Mouse (Mus musculus) yolk sac, embryonic 10.5 days (tissue): ENCODE measurements around the gene Myh3.

Experiments
- DNase-seq: peaks from one replicate; pipeline ENCODE4 v3.0.0-alpha.2; 2017; ENCODE audit warnings: low spot score

The Myh3 gene

DNA sequence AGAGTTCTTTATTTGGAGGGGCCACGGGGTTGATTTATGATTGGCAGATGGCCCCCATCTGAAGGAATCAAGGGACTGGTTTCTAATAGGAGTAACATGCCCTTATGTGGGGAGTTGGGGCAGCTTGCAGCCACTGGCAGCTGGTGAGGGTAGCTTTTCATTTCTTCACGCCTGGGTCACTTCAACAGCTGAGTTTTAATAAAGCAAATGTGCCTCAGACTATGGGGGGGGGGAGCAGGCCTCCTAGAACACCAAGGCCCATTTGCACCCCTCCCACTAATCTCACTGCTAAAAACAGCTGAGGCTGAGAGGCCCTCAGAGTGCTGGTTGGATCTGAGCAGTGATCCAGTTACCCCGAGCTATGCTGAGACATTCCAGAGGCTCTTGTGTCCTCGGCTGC, 27.6 kb downstream of the Myh3 start:
- no peak for DNase-seq

DNA sequence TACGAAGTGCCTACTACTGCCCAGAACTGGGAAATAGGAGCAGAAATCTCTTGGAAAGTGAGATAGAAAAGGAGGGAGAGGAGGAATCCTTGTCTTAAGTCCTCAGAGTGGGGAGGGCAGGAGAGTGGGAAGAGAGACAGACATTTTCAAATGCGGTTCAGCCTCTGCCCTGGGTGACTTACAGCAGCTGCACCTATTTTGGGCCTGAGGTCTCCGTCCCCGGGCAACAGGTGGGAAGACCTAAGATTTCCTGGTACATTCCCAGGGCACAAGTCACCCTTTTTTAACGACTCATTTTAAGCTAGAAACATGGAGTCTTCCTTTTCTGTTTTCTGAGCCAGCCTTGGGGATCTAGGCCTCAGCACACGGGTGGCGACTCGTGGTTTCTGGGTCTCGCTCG, 28.9 kb downstream of the Myh3 start:
- DNase-seq: no peak

DNA sequence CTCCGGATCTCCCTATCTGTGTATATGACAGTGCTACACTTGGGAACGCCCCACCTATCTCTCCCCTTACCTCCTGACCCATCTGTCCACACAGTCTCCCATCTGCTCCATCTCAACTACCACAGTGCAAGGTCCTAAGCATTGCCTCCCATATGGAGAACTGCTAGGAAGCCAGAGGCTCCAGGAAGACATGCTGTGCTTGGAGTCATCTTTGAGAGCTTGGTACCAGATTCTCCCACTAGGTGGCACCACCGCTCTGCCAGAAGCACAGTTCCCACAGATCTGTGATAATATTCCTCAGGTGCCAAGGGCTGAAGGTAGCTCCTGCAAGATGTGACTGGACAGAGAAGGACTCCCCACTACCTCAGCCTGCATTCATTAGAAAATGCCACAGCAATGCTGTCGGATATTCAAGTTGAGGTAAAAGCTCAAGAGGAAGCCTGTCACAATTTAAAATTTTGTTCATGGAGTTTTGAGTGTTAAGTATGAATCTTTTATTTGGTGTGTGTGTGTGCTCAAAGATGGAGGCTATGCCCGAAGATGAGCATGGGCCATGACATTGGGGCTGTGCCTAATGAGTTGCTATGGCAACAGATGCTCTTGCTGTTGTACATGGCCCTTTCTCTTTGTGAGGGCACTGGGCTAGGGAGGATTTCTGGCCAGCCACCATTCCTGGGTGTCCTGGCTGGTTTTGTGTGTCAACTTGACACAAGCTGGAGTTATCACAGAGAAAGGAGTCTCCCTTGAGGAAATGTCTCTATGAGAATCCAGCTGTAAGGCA, 32.3 kb downstream of the Myh3 start:
- peak; percentile 32 for DNase-seq

DNA sequence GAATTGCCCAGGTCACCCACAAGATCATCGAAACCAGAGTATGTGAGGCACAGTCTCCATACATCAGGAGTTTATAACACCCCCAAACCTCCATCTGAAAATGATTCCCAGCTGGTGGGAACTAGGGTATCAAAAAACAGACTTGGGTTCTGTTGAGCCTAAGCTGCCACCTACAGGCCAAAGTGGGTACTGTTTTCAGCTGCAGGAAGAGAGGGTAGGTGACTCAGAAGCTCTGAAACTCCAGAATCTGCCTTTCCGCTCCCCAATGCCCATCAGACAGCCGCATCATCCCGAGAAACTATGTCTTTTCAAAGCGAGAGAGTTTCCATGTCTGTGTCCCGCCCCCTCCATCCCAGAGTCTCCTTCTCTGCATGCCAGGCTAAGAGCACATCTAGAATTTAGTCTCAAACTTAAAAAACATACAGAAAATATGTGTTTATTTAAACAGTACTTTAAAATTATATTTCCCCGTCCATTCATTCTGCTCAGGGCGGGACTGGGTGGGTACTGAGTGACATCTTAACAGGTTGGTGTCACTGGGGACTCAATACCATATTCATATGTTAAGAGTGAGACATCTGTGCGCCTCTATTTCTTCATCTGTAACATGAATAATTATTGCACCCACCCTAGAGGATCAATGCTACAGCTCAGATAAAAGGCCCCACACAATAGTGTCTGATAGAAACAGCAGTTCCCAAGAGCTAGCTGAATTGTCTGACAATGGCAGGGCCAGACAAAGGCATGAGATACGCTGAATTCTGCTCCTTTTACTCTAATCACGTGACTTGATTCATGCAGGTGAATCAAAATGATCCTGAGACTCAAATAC, 34.1 kb downstream of the Myh3 start:
- DNase-seq: peak; percentile 23

GRCm38 (mm10) chr11:67112851-67113202, 34.7 kb downstream of the Myh3 start:
- peak; percentile 15 for DNase-seq

GRCm38 (mm10) chr11:67113381-67113780, 35.3 kb downstream of the Myh3 start:
- DNase-seq: no peak

GRCm38 (mm10) chr11:67114261-67114660, 36.2 kb downstream of the Myh3 start:
- DNase-seq: no peak

GRCm38 (mm10) chr11:67114901-67115300, 36.8 kb downstream of the Myh3 start:
- no peak for DNase-seq

- DNase-seq: no peak
Observed at GRCm38 (mm10) chr11:67116725-67117124, 38.6 kb downstream of the Myh3 start.

DNA sequence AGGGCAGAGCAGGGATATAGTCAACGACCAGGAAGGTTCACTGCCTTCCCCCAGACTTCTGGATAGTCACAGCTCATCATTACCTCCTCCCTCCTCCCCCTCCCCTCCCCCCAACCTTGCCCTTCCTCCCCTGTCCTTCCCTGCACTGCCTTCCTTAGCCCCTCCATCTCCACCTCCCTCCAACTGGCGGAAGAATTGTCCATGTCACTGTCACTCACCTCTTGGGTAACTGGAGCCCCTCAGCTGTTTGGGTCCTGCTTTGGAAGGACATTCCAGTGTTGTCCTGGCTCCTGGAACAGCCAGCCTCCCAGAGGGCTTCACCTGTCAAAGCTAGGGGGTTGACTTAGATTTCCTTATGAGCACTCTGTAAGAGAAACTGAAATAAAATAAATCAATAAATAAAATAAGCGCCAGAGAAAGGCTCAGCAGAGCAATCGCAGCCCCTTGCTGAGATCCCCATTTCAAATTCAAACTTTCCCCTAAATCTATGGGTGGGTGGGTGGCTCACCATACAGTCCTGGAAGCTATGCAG, 41.5 kb downstream of the Myh3 start:
- no peak for DNase-seq

DNA sequence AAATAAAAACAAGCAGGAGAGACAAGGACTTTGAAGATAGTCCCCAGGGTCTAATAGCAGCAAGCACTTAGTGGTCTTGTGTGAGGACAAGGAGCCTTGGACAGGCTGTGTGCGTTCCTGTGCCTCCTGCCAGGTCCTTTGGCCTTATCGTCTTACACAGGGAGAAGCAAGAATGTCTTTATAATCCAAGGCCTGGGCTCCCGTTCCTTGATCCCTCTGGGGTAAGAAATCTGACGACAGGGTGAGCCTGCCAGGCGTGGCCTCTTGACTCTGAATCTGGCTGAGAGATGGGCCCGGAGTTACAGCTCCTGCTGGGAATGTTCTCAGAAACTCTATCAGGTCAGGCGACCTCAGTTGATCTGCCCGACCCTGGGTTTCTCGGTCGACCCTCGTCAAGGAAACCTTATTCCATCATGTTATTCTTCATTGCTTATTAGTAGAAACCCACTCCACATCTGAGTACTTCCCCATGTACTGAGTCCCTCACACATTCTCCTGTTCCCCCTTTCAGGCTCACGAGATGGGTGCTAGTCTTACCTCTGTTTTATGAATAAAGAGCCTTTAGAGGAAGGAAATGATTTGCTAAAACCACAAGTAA, 42.7 kb downstream of the Myh3 start:
- DNase-seq: no peak

GRCm38 (mm10) chr11:67124943-67125342, 46.8 kb downstream of the Myh3 start:
- DNase-seq: no peak

- no peak for DNase-seq
Observed at GRCm38 (mm10) chr11:67125361-67125760, 47.3 kb downstream of the Myh3 start.

GRCm38 (mm10) chr11:67133526-67133925, 55.4 kb downstream of the Myh3 start:
- DNase-seq: no peak

- DNase-seq: no peak
Observed at GRCm38 (mm10) chr11:67134654-67135053, 56.6 kb downstream of the Myh3 start.

DNA sequence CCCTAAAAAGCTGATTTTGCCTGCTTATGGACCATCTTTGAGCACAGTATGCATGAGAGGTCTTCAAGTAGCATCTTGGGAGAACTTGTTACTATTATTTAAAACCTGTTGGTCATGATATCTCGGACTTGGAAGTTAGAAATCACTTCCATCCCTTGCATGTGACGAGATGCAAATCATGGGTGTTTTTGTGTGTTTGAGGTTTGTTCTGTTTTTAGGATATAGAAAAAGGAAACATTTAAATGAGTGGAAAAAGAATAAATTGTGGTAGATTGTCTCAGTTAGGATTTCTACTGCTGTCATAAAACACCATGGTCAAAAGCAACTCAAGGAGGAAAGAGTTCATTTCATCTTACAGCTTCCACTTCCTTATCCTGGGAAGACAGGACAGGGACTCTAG, 57.4 kb downstream of the Myh3 start:
- DNase-seq: no peak

GRCm38 (mm10) chr11:67139556-67139955, 61.5 kb downstream of the Myh3 start:
- no peak for DNase-seq

- no peak for DNase-seq
Observed at GRCm38 (mm10) chr11:67140175-67140574, 62.1 kb downstream of the Myh3 start.

DNA sequence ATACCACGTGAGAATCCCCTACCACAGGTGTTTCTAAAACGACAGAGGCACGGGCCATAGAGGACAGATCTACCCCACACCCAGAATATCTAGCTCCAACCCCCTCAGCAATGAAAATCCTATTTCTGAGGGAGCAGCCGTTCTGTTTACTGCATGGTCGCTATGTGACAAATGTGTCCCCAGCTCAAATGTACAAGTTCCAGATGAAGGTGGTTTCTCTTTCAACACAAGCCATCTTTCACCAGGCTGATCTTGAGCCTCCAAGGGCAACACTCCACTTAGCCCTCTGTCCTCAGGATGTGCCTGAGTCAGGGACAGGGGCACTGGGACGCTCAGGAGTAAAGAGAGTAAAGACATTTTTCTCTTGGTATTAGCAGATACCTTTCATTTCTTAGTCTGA, 62.9 kb downstream of the Myh3 start:
- no peak for DNase-seq

GRCm38 (mm10) chr11:67142047-67142446, 63.9 kb downstream of the Myh3 start:
- no peak for DNase-seq

DNA sequence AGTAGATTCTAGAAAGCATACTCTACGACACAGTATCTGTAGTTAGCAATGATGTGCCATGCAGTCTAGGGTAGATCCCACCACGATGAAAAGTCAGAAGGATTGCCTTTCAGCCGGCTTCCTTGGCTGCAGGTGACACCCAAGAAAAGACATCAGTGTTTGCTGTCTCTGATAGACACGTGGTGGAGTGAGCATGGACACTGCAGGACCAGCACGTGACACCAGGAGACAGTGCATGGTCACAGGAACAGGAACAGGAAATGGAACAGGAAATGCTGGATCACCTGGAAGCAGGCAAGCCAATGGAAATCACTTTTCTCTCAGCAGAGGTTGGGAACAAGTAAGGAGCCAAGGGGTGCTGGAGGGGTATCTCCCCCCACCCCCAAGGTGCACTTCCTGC, 65.0 kb downstream of the Myh3 start:
- no peak for DNase-seq

DNA sequence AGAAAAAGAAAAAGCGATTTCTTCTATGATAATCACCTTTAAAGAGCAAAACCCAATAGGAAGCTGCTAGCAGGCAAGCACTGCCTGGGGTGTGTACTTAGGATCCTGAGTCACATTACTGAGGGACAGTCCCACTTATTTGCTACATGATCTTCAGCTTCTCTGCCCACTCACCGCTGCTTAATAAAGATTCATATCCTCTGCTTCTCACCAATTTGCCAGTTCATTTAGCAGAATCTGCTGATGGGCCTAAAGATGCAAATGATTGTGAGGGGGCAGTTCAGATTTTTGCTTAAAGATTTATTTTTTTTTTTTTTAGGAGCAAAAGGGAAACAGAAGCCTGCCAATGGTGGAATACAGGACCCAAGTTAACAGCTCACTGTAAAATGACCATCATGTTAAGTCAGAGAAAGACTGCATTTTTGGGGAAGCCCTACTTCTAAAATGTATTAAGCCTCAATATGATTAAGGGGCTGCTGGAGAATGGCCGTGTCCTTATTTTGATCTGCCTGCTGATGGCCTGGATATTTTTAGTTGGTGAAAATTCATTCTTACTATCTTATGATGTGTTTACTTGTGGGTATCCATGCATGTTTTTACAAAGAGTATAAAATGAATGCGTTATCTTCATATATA, 65.9 kb downstream of the Myh3 start:
- no peak for DNase-seq
